Mouse (Mus musculus) liver, postnatal 0 days (tissue): ENCODE results near the gene Tmem221. TPM values are rescaled to one million over a fixed set of nuclear protein-coding genes. Genes with fewer than 3 reads are reported as not detected.

ENCODE experiments used
- ATAC-seq: fragments of 200-750 bp; cut with Nextera tagmentation; 2 replicates; pipeline ENCODE4 v1.8.0; 2017; ENCODE audit warnings: mild to moderate bottlenecking, moderate library complexity
- DNase-seq: peaks from one replicate; pipeline ENCODE4 v3.0.0-alpha.2; 2016
- H3K27ac ChIP-seq: fragments of 300-500 bp; sonication (generic); 2 replicates; pipeline ENCODE4 v1.5.1; 2014; ENCODE audit warnings: antibody characterized with exemption, moderate library complexity, mild to moderate bottlenecking, low read depth
- H3K27me3 ChIP-seq: fragments of 300-500 bp; sonication (generic); 2 replicates; pipeline ENCODE4 v1.6.1; 2014; ENCODE audit warnings: low read length, control low read depth, mixed read lengths; ENCODE audit not compliant: insufficient read depth
- H3K36me3 ChIP-seq: fragments of 300-500 bp; sonication (generic); replicated peaks from 2 replicates; pipeline ENCODE4 v1.6.1; 2014; ENCODE audit warnings: mild to moderate bottlenecking, control low read depth, low read length, moderate library complexity, mixed read lengths; ENCODE audit not compliant: insufficient read depth
- H3K4me1 ChIP-seq: fragments of 300-500 bp; sonication (generic); 2 replicates; pipeline ENCODE4 v1.6.1; 2014; ENCODE audit warnings: antibody characterized with exemption, mild to moderate bottlenecking, control low read depth; ENCODE audit not compliant: insufficient read depth
- H3K4me2 ChIP-seq: fragments of 300-500 bp; sonication (generic); 2 replicates; pipeline ENCODE4 v1.6.1; 2014; ENCODE audit warnings: low read depth, mild to moderate bottlenecking, low read length, moderate library complexity, mixed read lengths
- H3K4me3 ChIP-seq: fragments of 300-500 bp; sonication (generic); 2 replicates; pipeline ENCODE4 v1.5.1; 2014; ENCODE audit warnings: low read depth, low read length
- H3K9ac ChIP-seq: fragments of 300-500 bp; sonication (generic); replicated peaks from 2 replicates; pipeline ENCODE4 v1.6.1; 2014; ENCODE audit warnings: mild to moderate bottlenecking, moderate library complexity
- H3K9me3 ChIP-seq: fragments of 300-500 bp; sonication (generic); 2 replicates; pipeline ENCODE4 v1.6.1; 2016; ENCODE audit warnings: mild to moderate bottlenecking, control low read depth, low read length, mixed read lengths
- CTCF ChIP-seq: sonication (generic); IDR thresholded peaks from 2 replicates; pipeline ENCODE4 v1.5.1; 2016; ENCODE audit warnings: antibody characterized with exemption, low read depth
- EP300 ChIP-seq: IDR thresholded peaks from 2 replicates; pipeline ENCODE4 v1.6.1; 2016; ENCODE audit warnings: antibody characterized with exemption, low read depth, mild to moderate bottlenecking
- WGBS: fragments of 180-500 bp; shearing (Covaris S2); extraction: QIAGEN DNeasy Blood & Tissue Kit; methylation state at CpG from one replicate; pipeline ENCODE4 v1.1.7; 2014; ENCODE audit not compliant: insufficient replicate concordance; 5-methylcytosine and 5-hydroxymethylcytosine counted together
- polyA plus RNA-seq: library from polyadenylated mRNA; unstranded; fragments of >200 nt; fragmentation: Nextera tagmentation; extraction: Ambion mirVana; gene quantifications from 2 replicates; pipeline ENCODE4 v1.2.1, GENCODE M21; 2015

The Tmem221 gene
- polyA plus RNA-seq, 1 experiment from 2014 or later, result 0.66 TPM

GRCm38 (mm10) chr8:71574426-71574825 is 15.8 kb upstream of the Tmem221 start:
- ATAC-seq (no peak), DNase-seq (no peak)
- Histone ChIP-seq H3K9me3 (no peaks in the 10 kb centered on the region), H3K27ac (no peak overlapping the region), H3K4me3 (no peak overlapping the region), H3K4me1 (peaks cover 17% of the 10 kb centered on the region), H3K9ac (no peak overlapping the region), H3K36me3 (no peaks in the 10 kb centered on the region), H3K27me3 (no peaks in the 10 kb centered on the region), H3K4me2 (no peak overlapping the region)
- 77% methylated on average over 7 of the region's 7 CpGs for WGBS
- TF ChIP-seq CTCF (no peak), EP300 (no peak)

GRCm38 (mm10) chr8:71572847-71573633 is 14.4 kb upstream of the Tmem221 start:
- no peak overlapping the region for H3K4me3 ChIP-seq
- no peaks in the 10 kb centered on the region for H3K9me3 ChIP-seq
- no peaks in the 10 kb centered on the region for H3K36me3 ChIP-seq
- H3K27ac ChIP-seq, result no peak overlapping the region
- WGBS, result 76% methylated on average over 9 of the region's 9 CpGs
- H3K27me3 ChIP-seq, result peaks cover 3% of the 10 kb centered on the region; the same call in 1 of the 2 replicates
- H3K4me2 ChIP-seq, result no peak overlapping the region
- ATAC-seq (no peak), DNase-seq (peak; percentile 60)
- peaks cover 27% of the 10 kb centered on the region for H3K4me1 ChIP-seq
- TF ChIP-seq CTCF (no peak), EP300 (no peak)
- no peak overlapping the region for H3K9ac ChIP-seq

GRCm38 (mm10) chr8:71572077-71572476 is 13.4 kb upstream of the Tmem221 start:
- Histone ChIP-seq H3K9me3 (no peaks in the 10 kb centered on the region), H3K4me2 (no peak overlapping the region), H3K27me3 (peaks cover 3% of the 10 kb centered on the region; the same call in 1 of the 2 replicates), H3K9ac (no peak overlapping the region), H3K4me1 (peaks cover 27% of the 10 kb centered on the region), H3K27ac (no peak overlapping the region), H3K36me3 (no peaks in the 10 kb centered on the region), H3K4me3 (no peak overlapping the region)
- WGBS, result 85% methylated on average over 2 of the region's 2 CpGs
- DNase-seq (no peak), ATAC-seq (no peak)
- TF ChIP-seq CTCF, result no peak
- no peak for TF ChIP-seq EP300

GRCm38 (mm10) chr8:71570291-71570954 is 11.8 kb upstream of the Tmem221 start:
- peaks cover 3% of the 10 kb centered on the region; the same call in 1 of the 2 replicates for H3K27me3 ChIP-seq
- H3K9me3 ChIP-seq, result no peaks in the 10 kb centered on the region
- peak overlapping the region; percentile 19 for H3K9ac ChIP-seq
- whole genome bisulfite sequencing, result 1% methylated on average over 41 of the region's 41 CpGs
- H3K27ac ChIP-seq, result peak overlapping the region; percentile 57
- peak overlapping the region; percentile 81 for H3K4me2 ChIP-seq
- DNase-seq (peak; percentile 90), ATAC-seq (peak; percentile 84)
- no peak for TF ChIP-seq CTCF
- peak; percentile 48; the same call in 1 of the 2 replicates for TF ChIP-seq EP300
- peaks cover 27% of the 10 kb centered on the region for H3K4me1 ChIP-seq
- H3K36me3 ChIP-seq, result no peaks in the 10 kb centered on the region
- peak overlapping the region; percentile 57 for H3K4me3 ChIP-seq

- ATAC-seq, result peak; percentile 88
- DNase-seq, result peak; percentile 85
- 3% methylated on average over 49 of the region's 51 CpGs for WGBS
- H3K9ac ChIP-seq, result peak overlapping the region; percentile 55
- H3K9me3 ChIP-seq, result no peaks in the 10 kb centered on the region
- H3K4me3 ChIP-seq, result peak overlapping the region; percentile 57
- H3K27me3 ChIP-seq, result peaks cover 3% of the 10 kb centered on the region; the same call in 1 of the 2 replicates
- peak overlapping the region; percentile 81 for H3K4me2 ChIP-seq
- H3K36me3 ChIP-seq, result no peaks in the 10 kb centered on the region
- no peak for TF ChIP-seq EP300
- peaks cover 27% of the 10 kb centered on the region for H3K4me1 ChIP-seq
- H3K27ac ChIP-seq, result peak overlapping the region; percentile 90
Measured at GRCm38 (mm10) chr8:71569366-71570290, 11.0 kb upstream of the Tmem221 start.
